Mouse (Mus musculus) lung, embryonic 14.5 days (tissue): ENCODE data around the gene Zmynd8. TPM values are rescaled to one million over a fixed set of nuclear protein-coding genes. Genes with fewer than 3 reads are reported as not detected.

ENCODE experiments used
- ATAC-seq: fragments of 200-750 bp; cut with Nextera tagmentation; 2 replicates; pipeline ENCODE4 v1.8.0; 2017; ENCODE audit warnings: mild to moderate bottlenecking, moderate TSS enrichment, moderate library complexity; ENCODE audit not compliant: insufficient read depth
- DNase-seq: peaks from one replicate; pipeline ENCODE4 v3.0.0-alpha.2; 2015
- H3K27ac ChIP-seq: fragments of 300-500 bp; sonication (generic); 2 replicates; pipeline ENCODE4 v1.5.1; 2014; ENCODE audit warnings: low read depth, mild to moderate bottlenecking, moderate library complexity
- H3K27me3 ChIP-seq: fragments of 300-500 bp; sonication (generic); 2 replicates; pipeline ENCODE4 v1.6.1; 2014; ENCODE audit warnings: low read length, control low read depth; ENCODE audit not compliant: insufficient read depth
- H3K36me3 ChIP-seq: fragments of 300-500 bp; sonication (generic); 2 replicates; pipeline ENCODE4 v1.6.1; 2014; ENCODE audit warnings: control low read depth; ENCODE audit not compliant: insufficient read depth
- H3K4me1 ChIP-seq: fragments of 300-500 bp; sonication (generic); 2 replicates; pipeline ENCODE4 v1.6.1; 2014; ENCODE audit warnings: antibody characterized with exemption, control low read depth; ENCODE audit not compliant: insufficient read depth
- H3K4me2 ChIP-seq: fragments of 300-500 bp; sonication (generic); 2 replicates; pipeline ENCODE4 v1.6.1; 2014; ENCODE audit warnings: mild to moderate bottlenecking
- H3K4me3 ChIP-seq: fragments of 300-500 bp; sonication (generic); 2 replicates; pipeline ENCODE4 v1.5.1; 2014; ENCODE audit warnings: low read depth, low read length
- H3K9ac ChIP-seq: fragments of 300-500 bp; sonication (generic); 2 replicates; pipeline ENCODE4 v1.6.1; 2014
- H3K9me3 ChIP-seq: fragments of 300-500 bp; sonication (generic); 2 replicates; pipeline ENCODE4 v1.6.1; 2016; ENCODE audit warnings: low read depth, low read length, control low read depth
- CTCF ChIP-seq: IDR thresholded peaks from 2 replicates; pipeline ENCODE4 v1.5.1; 2016; ENCODE audit warnings: antibody characterized with exemption, low read depth
- WGBS: fragments of 180-500 bp; shearing (Covaris S2); extraction: QIAGEN DNeasy Blood & Tissue Kit; methylation state at CpG from one replicate; pipeline ENCODE4 v1.1.7; 2014; 5-methylcytosine and 5-hydroxymethylcytosine counted together
- polyA plus RNA-seq: library from polyadenylated mRNA; unstranded; fragments of >200 nt; fragmentation: Nextera tagmentation; extraction: Ambion mirVana; gene quantifications from 2 replicates; pipeline ENCODE4 v1.2.1, GENCODE M21; 2014

Zmynd8 gene
- polyA plus RNA-seq, 1 experiment from 2014 or later = 40.5 TPM

- H3K4me1 ChIP-seq = peaks cover 54% of the 10 kb centered on the region
- TF ChIP-seq CTCF = no peak
- H3K27ac ChIP-seq = peak overlapping the region; percentile 97
- H3K9ac ChIP-seq = peak overlapping the region; percentile 51
- ATAC-seq (peak; percentile 41; the same call in 1 of the 2 replicates), DNase-seq (peak; percentile 80)
- 3% methylated on average over 22 of the region's 22 CpGs for WGBS
- peak overlapping the region; percentile 17; the same call in 1 of the 2 replicates for H3K4me3 ChIP-seq
- H3K36me3 ChIP-seq = peaks cover 18% of the 10 kb centered on the region
- H3K9me3 ChIP-seq = no peaks in the 10 kb centered on the region
- H3K27me3 ChIP-seq = no peaks in the 10 kb centered on the region
- H3K4me2 ChIP-seq = peak overlapping the region; percentile 53
Observed at GRCm38 (mm10) chr2:165857841-165858426, 40.9 kb downstream of the Zmynd8 start.

- Histone ChIP-seq H3K4me1 (peaks cover 54% of the 10 kb centered on the region), H3K4me2 (peak overlapping the region; percentile 53), H3K27ac (peak overlapping the region; percentile 97), H3K9ac (peak overlapping the region; percentile 51), H3K36me3 (peaks cover 22% of the 10 kb centered on the region), H3K9me3 (no peaks in the 10 kb centered on the region), H3K4me3 (peak overlapping the region; percentile 17; the same call in 1 of the 2 replicates), H3K27me3 (no peaks in the 10 kb centered on the region)
- 19% methylated on average over 4 of the region's 4 CpGs for WGBS
- DNase-seq (peak; percentile 84), ATAC-seq (peak; percentile 55)
- TF ChIP-seq CTCF = no peak
Observed at GRCm38 (mm10) chr2:165857395-165857831, 41.4 kb downstream of the Zmynd8 start.

GRCm38 (mm10) chr2:165856611-165857200 is 42.1 kb downstream of the Zmynd8 start:
- H3K4me2 ChIP-seq = 0 out of 2 replicates have a peak overlapping the region, but pooled peaks have one; percentile 5
- no peak for TF ChIP-seq CTCF
- peak; percentile 57 for DNase-seq
- no peak for ATAC-seq
- H3K9me3 ChIP-seq = no peaks in the 10 kb centered on the region
- 65% methylated on average over 7 of the region's 7 CpGs for WGBS
- peaks cover 54% of the 10 kb centered on the region for H3K4me1 ChIP-seq
- H3K36me3 ChIP-seq = peaks cover 22% of the 10 kb centered on the region
- no peak overlapping the region for H3K9ac ChIP-seq
- no peak overlapping the region for H3K4me3 ChIP-seq
- no peaks in the 10 kb centered on the region for H3K27me3 ChIP-seq
- peak overlapping the region; percentile 97 for H3K27ac ChIP-seq

- Histone ChIP-seq H3K9ac (no peak overlapping the region), H3K4me3 (no peak overlapping the region), H3K36me3 (peaks cover 26% of the 10 kb centered on the region), H3K27me3 (no peaks in the 10 kb centered on the region), H3K27ac (peak overlapping the region; percentile 97; the same call in 1 of the 2 replicates), H3K4me2 (no peak overlapping the region), H3K4me1 (peaks cover 57% of the 10 kb centered on the region), H3K9me3 (no peaks in the 10 kb centered on the region)
- 38% methylated on average over 6 of the region's 6 CpGs for WGBS
- ATAC-seq = 0 out of 2 replicates have a peak, but pooled peaks have one; percentile 22
- DNase-seq = peak; percentile 77
- no peak for TF ChIP-seq CTCF
Observed at GRCm38 (mm10) chr2:165855641-165856301, 43.0 kb downstream of the Zmynd8 start.

- no peak overlapping the region for H3K4me2 ChIP-seq
- H3K9ac ChIP-seq = no peak overlapping the region
- H3K4me3 ChIP-seq = no peak overlapping the region
- H3K27ac ChIP-seq = no peak overlapping the region
- WGBS = 51% methylated on average over 16 of the region's 16 CpGs
- DNase-seq (no peak), ATAC-seq (no peak)
- peaks cover 31% of the 10 kb centered on the region for H3K36me3 ChIP-seq
- H3K4me1 ChIP-seq = peaks cover 48% of the 10 kb centered on the region
- H3K27me3 ChIP-seq = no peaks in the 10 kb centered on the region
- H3K9me3 ChIP-seq = no peaks in the 10 kb centered on the region
- TF ChIP-seq CTCF = 0 out of 2 replicates have a peak, but pooled peaks have one; percentile 2
Observed at GRCm38 (mm10) chr2:165854207-165854968, 44.4 kb downstream of the Zmynd8 start.

GRCm38 (mm10) chr2:165852896-165853633 is 45.8 kb downstream of the Zmynd8 start:
- Histone ChIP-seq H3K4me1 (peaks cover 35% of the 10 kb centered on the region), H3K4me3 (no peak overlapping the region), H3K36me3 (peaks cover 36% of the 10 kb centered on the region), H3K27ac (peak overlapping the region; percentile 15; the same call in 1 of the 2 replicates), H3K9ac (no peak overlapping the region), H3K4me2 (no peak overlapping the region), H3K9me3 (no peaks in the 10 kb centered on the region), H3K27me3 (no peaks in the 10 kb centered on the region)
- 70% methylated on average over 9 of the region's 9 CpGs for WGBS
- DNase-seq = no peak
- no peak for ATAC-seq
- TF ChIP-seq CTCF = no peak
